Mouse (Mus musculus) gastrocnemius, postnatal 36 days (tissue): ENCODE results near the gene Cpsf4. TPM values are rescaled to one million over a fixed set of nuclear protein-coding genes. Genes with fewer than 3 reads are reported as not detected.
A peak's percentile ranks its signal among the peaks of the same experiment; 100 is the strongest.
"Not testable (repeated sequence)": the region's sequence is repeated elsewhere in the genome, so short reads cannot be mapped to it uniquely, and the experiment has no call there.

ENCODE experiments used
- DNase-seq, 2 experiments: peaks; one replicate each; pipeline ENCODE4 v3.0.0; 2022
- intact Hi-C: fragments of 180-260 bp; cut with DNase I; formaldehyde crosslinking; loops from one replicate; pipeline ENCODE4 v1.15.1; 2025
- long read RNA-seq, 2 experiments: library from polyadenylated mRNA; stranded (forward); transcript quantifications; one replicate each; pipeline ENCODE4 v2.0.0; 2021
- total RNA-seq, 2 experiments: library from RNA; stranded (reverse); gene quantifications; 2 replicates each; pipeline ENCODE4 v1.2.3; 2021

Cpsf4 gene
- total RNA-seq, result 1 to 10 TPM; 7.3 to 8.7 TPM
- long read RNA-seq, experiment 1, partial matches to known transcripts, result 3 of 6 reads
- long read RNA-seq, experiment 1, other reads (novel, unspliced or antisense), result 1 of 6 reads
- long read RNA-seq, experiment 2, partial matches to known transcripts, result 2 of 6 reads
- long read RNA-seq, experiment 2, other reads (novel, unspliced or antisense), result 1 of 6 reads

- peak; percentile 98 to 99 for DNase-seq
- intact Hi-C loops, result loop anchor here (2.0 kb wide), 1 partner anchor 26 kb away; the partner anchor contains the start of genes Bud31 and Pdap1
Measured at GRCm38 (mm10) chr5:145166536-145167305, at the start of gene Cpsf4, which contains the start of gene Ptcd1. Gene Cpsf4 (plus strand): TSS chr5:145167213. Gene Ptcd1 (minus strand): TSS chr5:145167108.

- intact Hi-C loops, result no loop called here
- no peak for DNase-seq
Measured at GRCm38 (mm10) chr5:145118005-145118404, 49.0 kb upstream of the Cpsf4 start.

- DNase-seq, result no peak
- intact Hi-C loops, result no loop called here
Measured at GRCm38 (mm10) chr5:145118461-145118860, 48.6 kb upstream of the Cpsf4 start.

GRCm38 (mm10) chr5:145119385-145119784, 47.6 kb upstream of the Cpsf4 start:
- DNase-seq, result no peak
- intact Hi-C loops, result no loop called here

- DNase-seq, result no peak
- intact Hi-C loops, result no loop called here
Measured at GRCm38 (mm10) chr5:145120921-145121320, 46.1 kb upstream of the Cpsf4 start.

- intact Hi-C loops, result no loop called here
Measured at GRCm38 (mm10) chr5:145123396-145123795, 43.6 kb upstream of the Cpsf4 start.

GRCm38 (mm10) chr5:145126580-145126979, 40.4 kb upstream of the Cpsf4 start:
- intact Hi-C loops, result no loop called here
- DNase-seq, result no peak

More at GRCm38 (mm10) chr5:145123396-145123795, 43.6 kb upstream of the Cpsf4 start:
- no peak for DNase-seq

- DNase-seq, result no peak
- intact Hi-C loops, result no loop called here
Measured at GRCm38 (mm10) chr5:145129124-145129523, 37.9 kb upstream of the Cpsf4 start.

- intact Hi-C loops, DNase-seq: not testable (repeated sequence)
Measured at GRCm38 (mm10) chr5:145129773-145130172, 37.2 kb upstream of the Cpsf4 start.

- no peak for DNase-seq
- intact Hi-C loops, result no loop called here
Measured at GRCm38 (mm10) chr5:145130191-145130590, 36.8 kb upstream of the Cpsf4 start.

GRCm38 (mm10) chr5:145130995-145131394, 36.0 kb upstream of the Cpsf4 start:
- no peak for DNase-seq
- intact Hi-C loops, result no loop called here

GRCm38 (mm10) chr5:145133275-145133674, 33.7 kb upstream of the Cpsf4 start:
- intact Hi-C loops, DNase-seq: not testable (repeated sequence)

- DNase-seq, result no peak
- intact Hi-C loops, result no loop called here
Measured at GRCm38 (mm10) chr5:145138836-145139235, 28.2 kb upstream of the Cpsf4 start.

- intact Hi-C loops, result loop anchor here (2.0 to 5.0 kb wide), 2 partner anchors 27 to 373 kb away; partner anchors contain the start of genes Cpsf4, Ptcd1 and Trrap
- DNase-seq, result peak; percentile 90 to 97
Measured at GRCm38 (mm10) chr5:145139571-145140519, 27.2 kb upstream of the Cpsf4 start, which contains the start of the genes Pdap1 and Bud31. Gene Pdap1 (minus strand): TSS chr5:145140238. Gene Bud31 (plus strand): TSS chr5:145140362.

- intact Hi-C loops, result loop anchor here (2.0 to 5.0 kb wide), 2 partner anchors 26 to 373 kb away; partner anchors contain the start of genes Cpsf4, Ptcd1 and Trrap
- DNase-seq, result no peak
Measured at GRCm38 (mm10) chr5:145140611-145141010, 26.4 kb upstream of the Cpsf4 start.

- no peak for DNase-seq
- intact Hi-C loops, result no loop called here
Measured at GRCm38 (mm10) chr5:145147748-145148147, 19.3 kb upstream of the Cpsf4 start.

- intact Hi-C loops, result no loop called here
- no peak for DNase-seq
Measured at GRCm38 (mm10) chr5:145149294-145149693, 17.7 kb upstream of the Cpsf4 start.

GRCm38 (mm10) chr5:145152690-145153089, 14.3 kb upstream of the Cpsf4 start:
- DNase-seq, result no peak
- intact Hi-C loops, result no loop called here

- intact Hi-C loops, result no loop called here
- no peak for DNase-seq
Measured at GRCm38 (mm10) chr5:145161361-145161760, 5.7 kb upstream of the Cpsf4 start.

- intact Hi-C loops, result no loop called here
Measured at GRCm38 (mm10) chr5:145164710-145165109, 2.3 kb upstream of the Cpsf4 start.

More at GRCm38 (mm10) chr5:145164710-145165109, 2.3 kb upstream of the Cpsf4 start:
- no peak for DNase-seq
